Mouse (Mus musculus): Measurements from ENCODE around the gene Keg1.

The Keg1 gene

GRCm38 (mm10) chr19:12762212-12763130 lies 66.9 kb downstream of the Keg1 start:
- DNase-seq (ENCODE audit: low spot score in 2 of 2): peak; percentile 19 to 41

GRCm38 (mm10) chr19:12765308-12765707 lies 69.7 kb downstream of the Keg1 start, which contains the start of gene Cntf:
Gene Cntf, minus strand, starts transcription at chr19:12765632.
- no peak for DNase-seq (ENCODE audit: low spot score in 2 of 2)

Data from natural killer cell, adult 2 months (primary cell).